Mouse (Mus musculus): ENCODE data around the gene Car11. TPM values are rescaled to one million over a fixed set of nuclear protein-coding genes. Genes with fewer than 3 reads are reported as not detected.

The Car11 gene
- polyA plus RNA-seq, 1 experiment from 2014 or later = 1.2 TPM

GRCm38 (mm10) chr7:45712022-45712757 is 12.5 kb downstream of the Car11 start:
- Histone ChIP-seq H3K9me3 (ENCODE audit: control insufficient read depth, low read length) (no peaks in the 10 kb centered on the region), H3K27me3 (replicated peaks; ENCODE audit: control insufficient read depth, insufficient read depth, low read length) (no peaks in the 10 kb centered on the region), H3K4me2 (no peak overlapping the region), H3K4me1 (replicated peaks; ENCODE audit: control insufficient read depth, insufficient read depth, low read length) (peaks cover 42% of the 10 kb centered on the region), H3K9ac (ENCODE audit: low read depth, low read length) (no peak overlapping the region), H3K36me3 (ENCODE audit: control insufficient read depth, insufficient read depth, low read length) (peaks cover 29% of the 10 kb centered on the region), H3K27ac (ENCODE audit: low read depth, low read length) (no peak overlapping the region), H3K4me3 (ENCODE audit: low read depth, low read length) (no peak overlapping the region)
- WGBS = 86% methylated on average over 21 of the region's 21 CpGs
- no peak for DNase-seq (ENCODE audit: low spot score)
- ATAC-seq (replicated peaks; ENCODE audit: low FRiP score) = no peak

- Histone ChIP-seq H3K4me2 (no peak overlapping the region), H3K27ac (ENCODE audit: low read depth, low read length) (no peak overlapping the region), H3K4me3 (ENCODE audit: low read depth, low read length) (no peak overlapping the region), H3K4me1 (replicated peaks; ENCODE audit: control insufficient read depth, insufficient read depth, low read length) (peaks cover 30% of the 10 kb centered on the region), H3K9ac (ENCODE audit: low read depth, low read length) (no peak overlapping the region), H3K36me3 (ENCODE audit: control insufficient read depth, insufficient read depth, low read length) (peaks cover 29% of the 10 kb centered on the region), H3K9me3 (ENCODE audit: control insufficient read depth, low read length) (no peaks in the 10 kb centered on the region), H3K27me3 (replicated peaks; ENCODE audit: control insufficient read depth, insufficient read depth, low read length) (no peaks in the 10 kb centered on the region)
- DNase-seq (ENCODE audit: low spot score) (no peak), ATAC-seq (replicated peaks; ENCODE audit: low FRiP score) (no peak)
- 94% methylated on average over 16 of the region's 16 CpGs for WGBS
These were observed 13.8 kb downstream of the Car11 start for GRCm38 (mm10) chr7:45713396-45713795.

GRCm38 (mm10) chr7:45713881-45714520 is 14.4 kb downstream of the Car11 start:
- Histone ChIP-seq H3K4me1 (replicated peaks; ENCODE audit: control insufficient read depth, insufficient read depth, low read length) (peaks cover 28% of the 10 kb centered on the region), H3K9me3 (ENCODE audit: control insufficient read depth, low read length) (no peaks in the 10 kb centered on the region), H3K4me2 (peak overlapping the region; percentile 95), H3K36me3 (ENCODE audit: control insufficient read depth, insufficient read depth, low read length) (peaks cover 29% of the 10 kb centered on the region), H3K4me3 (ENCODE audit: low read depth, low read length) (peak overlapping the region; percentile 71), H3K27ac (ENCODE audit: low read depth, low read length) (peak overlapping the region; percentile 13; the same call in 1 of the 2 replicates), H3K9ac (ENCODE audit: low read depth, low read length) (peak overlapping the region; percentile 67), H3K27me3 (replicated peaks; ENCODE audit: control insufficient read depth, insufficient read depth, low read length) (no peaks in the 10 kb centered on the region)
- ATAC-seq (replicated peaks; ENCODE audit: low FRiP score) = no peak
- no peak for DNase-seq (ENCODE audit: low spot score)
- WGBS = 86% methylated on average over 6 of the region's 6 CpGs

GRCm38 (mm10) chr7:45714630-45715089 is 15.0 kb downstream of the Car11 start:
- peaks cover 32% of the 10 kb centered on the region for H3K36me3 ChIP-seq (ENCODE audit: control insufficient read depth, insufficient read depth, low read length)
- H3K4me1 ChIP-seq (replicated peaks; ENCODE audit: control insufficient read depth, insufficient read depth, low read length) = peaks cover 34% of the 10 kb centered on the region
- H3K9me3 ChIP-seq (ENCODE audit: control insufficient read depth, low read length) = no peaks in the 10 kb centered on the region
- peak; percentile 48 for ATAC-seq (replicated peaks; ENCODE audit: low FRiP score)
- no peaks in the 10 kb centered on the region for H3K27me3 ChIP-seq (replicated peaks; ENCODE audit: control insufficient read depth, insufficient read depth, low read length)
- H3K9ac ChIP-seq (ENCODE audit: low read depth, low read length) = peak overlapping the region; percentile 67
- H3K4me3 ChIP-seq (ENCODE audit: low read depth, low read length) = peak overlapping the region; percentile 71
- peak overlapping the region; percentile 13; the same call in 1 of the 2 replicates for H3K27ac ChIP-seq (ENCODE audit: low read depth, low read length)
- no peak for DNase-seq (ENCODE audit: low spot score)
- WGBS = 11% methylated on average over 14 of the region's 14 CpGs
- H3K4me2 ChIP-seq = peak overlapping the region; percentile 95

GRCm38 (mm10) chr7:45715090-45715708 is 15.6 kb downstream of the Car11 start, which contains the start of gene Rpl18:
Gene Rpl18, plus strand, starts transcription at chr7:45715457.
- 7% methylated on average over 34 of the region's 34 CpGs for WGBS
- H3K27me3 ChIP-seq (replicated peaks; ENCODE audit: control insufficient read depth, insufficient read depth, low read length) = no peaks in the 10 kb centered on the region
- H3K27ac ChIP-seq (ENCODE audit: low read depth, low read length) = peak within 1 kb of the TSS; percentile 53
- DNase-seq (ENCODE audit: low spot score) (peak; percentile 94), ATAC-seq (replicated peaks; ENCODE audit: low FRiP score) (peak; percentile 89)
- H3K4me2 ChIP-seq = peak within 1 kb of the TSS; percentile 95
- H3K4me1 ChIP-seq (replicated peaks; ENCODE audit: control insufficient read depth, insufficient read depth, low read length) = peaks cover 37% of the 10 kb centered on the region
- H3K9ac ChIP-seq (ENCODE audit: low read depth, low read length) = peak within 1 kb of the TSS; percentile 95
- H3K9me3 ChIP-seq (ENCODE audit: control insufficient read depth, low read length) = no peaks in the 10 kb centered on the region
- H3K4me3 ChIP-seq (ENCODE audit: low read depth, low read length) = peak within 1 kb of the TSS; percentile 71
- peaks cover 37% of the 10 kb centered on the region for H3K36me3 ChIP-seq (ENCODE audit: control insufficient read depth, insufficient read depth, low read length)

GRCm38 (mm10) chr7:45715741-45716459 is 16.3 kb downstream of the Car11 start:
- peaks cover 38% of the 10 kb centered on the region for H3K4me1 ChIP-seq (replicated peaks; ENCODE audit: control insufficient read depth, insufficient read depth, low read length)
- peak overlapping the region; percentile 95 for H3K9ac ChIP-seq (ENCODE audit: low read depth, low read length)
- no peaks in the 10 kb centered on the region for H3K9me3 ChIP-seq (ENCODE audit: control insufficient read depth, low read length)
- WGBS = 58% methylated on average over 19 of the region's 19 CpGs
- H3K4me2 ChIP-seq = peak overlapping the region; percentile 95
- H3K4me3 ChIP-seq (ENCODE audit: low read depth, low read length) = peak overlapping the region; percentile 71
- H3K27me3 ChIP-seq (replicated peaks; ENCODE audit: control insufficient read depth, insufficient read depth, low read length) = no peaks in the 10 kb centered on the region
- H3K27ac ChIP-seq (ENCODE audit: low read depth, low read length) = peak overlapping the region; percentile 53
- DNase-seq (ENCODE audit: low spot score) (no peak), ATAC-seq (replicated peaks; ENCODE audit: low FRiP score) (no peak)
- peaks cover 41% of the 10 kb centered on the region for H3K36me3 ChIP-seq (ENCODE audit: control insufficient read depth, insufficient read depth, low read length)

- peaks cover 40% of the 10 kb centered on the region for H3K36me3 ChIP-seq (ENCODE audit: control insufficient read depth, insufficient read depth, low read length)
- peaks cover 40% of the 10 kb centered on the region for H3K4me1 ChIP-seq (replicated peaks; ENCODE audit: control insufficient read depth, insufficient read depth, low read length)
- no peaks in the 10 kb centered on the region for H3K9me3 ChIP-seq (ENCODE audit: control insufficient read depth, low read length)
- H3K27ac ChIP-seq (ENCODE audit: low read depth, low read length) = peak overlapping the region; percentile 86
- H3K4me3 ChIP-seq (ENCODE audit: low read depth, low read length) = peak overlapping the region; percentile 71
- 77% methylated on average over 3 of the region's 3 CpGs for WGBS
- ATAC-seq (replicated peaks; ENCODE audit: low FRiP score) (no peak), DNase-seq (ENCODE audit: low spot score) (no peak)
- H3K9ac ChIP-seq (ENCODE audit: low read depth, low read length) = peak overlapping the region; percentile 95
- no peaks in the 10 kb centered on the region for H3K27me3 ChIP-seq (replicated peaks; ENCODE audit: control insufficient read depth, insufficient read depth, low read length)
- H3K4me2 ChIP-seq = peak overlapping the region; percentile 95
These were observed 16.8 kb downstream of the Car11 start for GRCm38 (mm10) chr7:45716460-45716857.

Data from liver, embryonic 11.5 days (tissue).